Mouse (Mus musculus) right cerebral cortex, adult 18-20 months (tissue): Measurements from ENCODE around the gene Cldn34b2.
"Not testable (repeated sequence)": the region's sequence is repeated elsewhere in the genome, so short reads cannot be mapped to it uniquely, and the experiment has no call there.

Experiments used
- DNase-seq: peaks from one replicate; pipeline ENCODE4 v3.0.0; 2022; ENCODE audit warnings: mixed read lengths

The Cldn34b2 gene

GRCm38 (mm10) chrX:155128312-155128711 is at the start of gene Cldn34b2:
Gene Cldn34b2 (minus strand): TSS chrX:155128412.
- not testable (repeated sequence) for DNase-seq

GRCm38 (mm10) chrX:155177640-155178039 is 49.4 kb upstream of the Cldn34b2 start:
- no peak for DNase-seq

- no peak for DNase-seq
Measured at GRCm38 (mm10) chrX:155177230-155177629, 49.0 kb upstream of the Cldn34b2 start.

DNA sequence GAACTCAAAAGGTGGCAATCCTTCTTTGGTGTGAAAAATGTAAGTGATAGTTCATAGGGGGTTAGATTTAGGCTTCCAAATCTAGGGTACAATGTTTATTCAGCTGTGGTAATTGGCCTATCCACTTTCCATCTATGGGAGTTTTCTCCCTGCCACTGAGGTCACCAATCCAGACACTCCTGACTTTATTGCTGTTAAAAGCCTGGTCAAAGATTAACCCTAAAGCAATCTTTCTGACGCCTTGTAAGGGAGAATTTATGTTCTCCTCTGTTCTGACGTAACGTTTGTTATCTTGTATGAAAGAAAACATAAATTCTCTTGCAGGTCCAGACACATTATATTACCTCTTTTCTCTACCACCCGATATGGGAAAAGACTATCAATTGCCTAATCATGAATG is 47.4 kb upstream of the Cldn34b2 start:
- no peak for DNase-seq

GRCm38 (mm10) chrX:155172310-155172709 is 44.1 kb upstream of the Cldn34b2 start:
- DNase-seq, result no peak

DNA sequence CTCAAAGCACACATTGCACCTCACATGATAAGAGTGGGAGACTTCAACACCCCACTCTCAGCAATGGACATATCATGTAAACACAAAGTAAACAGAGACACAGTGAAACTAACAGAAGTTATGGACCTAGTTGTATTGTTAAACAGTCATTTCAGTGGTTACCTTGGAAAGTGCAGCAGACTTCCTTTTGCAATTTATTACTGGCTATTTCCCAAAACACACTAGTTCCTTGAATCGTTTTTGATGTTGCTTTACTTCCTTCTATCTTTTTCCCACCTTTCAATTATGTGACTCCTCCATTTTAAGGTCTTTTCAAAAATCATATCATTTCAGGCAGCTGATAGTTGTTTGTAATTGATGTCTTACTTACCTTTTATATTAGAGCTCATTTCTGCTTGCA is 43.5 kb upstream of the Cldn34b2 start:
- DNase-seq, result no peak

- DNase-seq, result no peak
Measured at GRCm38 (mm10) chrX:155169886-155170285, 41.7 kb upstream of the Cldn34b2 start.

DNA sequence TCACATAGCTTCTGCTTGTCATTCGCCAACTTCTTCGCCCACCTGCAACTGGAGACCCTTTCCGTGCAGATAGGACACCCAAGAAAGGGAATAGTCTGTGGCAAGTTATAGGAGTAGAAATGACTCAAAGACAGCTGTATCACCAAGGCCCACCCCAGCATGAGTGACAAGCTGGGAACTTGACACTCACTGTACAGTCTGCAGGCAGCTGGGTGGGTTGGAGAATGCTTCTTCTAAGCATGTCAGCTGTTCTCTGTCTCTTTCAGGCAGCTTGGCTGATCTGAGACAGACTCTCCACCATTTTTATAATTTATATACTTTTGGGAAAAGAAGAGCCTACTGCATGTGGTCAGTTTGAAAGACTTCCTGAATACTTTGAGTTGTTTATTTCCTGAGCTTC is 39.5 kb upstream of the Cldn34b2 start:
- no peak for DNase-seq

GRCm38 (mm10) chrX:155166313-155166712 is 38.1 kb upstream of the Cldn34b2 start:
- DNase-seq, result no peak

DNA sequence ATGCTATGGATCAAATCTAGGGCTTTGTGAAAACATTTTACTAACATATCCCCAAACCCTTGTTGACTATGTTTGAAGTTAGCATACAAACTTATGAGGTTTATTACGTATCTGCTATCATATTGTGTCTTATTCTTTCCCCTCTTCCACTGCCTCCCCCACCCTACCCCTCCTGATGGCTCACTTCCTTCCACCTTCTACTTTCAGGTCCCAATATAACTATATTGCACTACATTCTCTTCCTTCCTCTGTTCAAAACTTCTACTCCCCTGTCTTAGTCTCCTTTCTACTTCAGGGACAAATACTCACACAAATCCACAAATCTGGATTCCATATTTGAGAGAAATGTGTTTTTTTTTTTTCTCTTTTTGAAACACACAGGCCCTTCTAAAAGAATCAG is 35.3 kb upstream of the Cldn34b2 start:
- DNase-seq, result no peak

GRCm38 (mm10) chrX:155151868-155152267 is 23.7 kb upstream of the Cldn34b2 start:
- DNase-seq, result no peak

DNA sequence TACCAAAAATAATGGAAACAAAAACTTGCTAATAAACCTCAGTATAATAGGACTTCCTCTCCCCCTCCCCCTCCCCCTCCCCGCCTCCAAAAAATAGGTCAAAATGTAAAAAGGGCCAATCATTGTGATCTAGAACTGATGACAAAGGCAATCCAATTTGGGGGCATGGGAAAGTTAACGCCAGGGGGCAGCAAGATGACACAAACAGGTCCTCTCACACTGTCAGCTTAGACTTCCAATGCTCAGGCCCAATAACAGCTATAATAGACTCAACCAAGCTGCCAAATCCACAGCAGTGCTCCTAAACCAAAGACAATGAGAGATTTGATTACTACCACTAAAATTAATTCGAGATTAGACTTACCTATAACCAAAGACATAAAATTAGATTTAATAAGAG is 16.5 kb upstream of the Cldn34b2 start:
- DNase-seq, result peak; percentile 10

- DNase-seq, result peak; percentile 8
Measured at GRCm38 (mm10) chrX:155098024-155098423, 30.2 kb downstream of the Cldn34b2 start.

GRCm38 (mm10) chrX:155093566-155093965 is 34.6 kb downstream of the Cldn34b2 start, which contains the start of gene Magea2:
Gene Magea2 (minus strand): TSS chrX:155093666.
- not testable (repeated sequence) for DNase-seq

DNA sequence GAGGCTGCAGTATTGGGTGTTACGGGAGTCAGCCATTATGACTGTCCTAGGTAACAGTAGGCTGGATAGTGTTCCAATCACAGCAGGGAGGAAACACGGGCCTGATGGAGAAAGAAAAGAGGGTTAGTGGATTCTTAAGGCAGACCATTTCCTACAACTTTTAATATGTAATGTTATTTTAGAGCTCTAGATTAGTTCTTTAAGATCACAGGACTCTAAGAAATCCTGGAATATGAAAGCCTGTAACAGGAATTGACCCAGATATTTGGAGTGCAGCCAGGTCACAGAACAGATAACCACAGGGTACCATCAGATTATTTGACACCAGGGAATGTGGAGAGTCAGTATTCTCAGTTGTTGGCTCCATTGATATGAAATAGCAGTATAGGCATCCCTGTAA is 38.5 kb downstream of the Cldn34b2 start, which contains the start of gene Magea1:
Gene Magea1 (minus strand): TSS at position 101 of the 400 bp plus-strand sequence.
- not testable (repeated sequence) for DNase-seq
